Mouse (Mus musculus): ENCODE data around the gene Znrf4. TPM values are rescaled to one million over a fixed set of nuclear protein-coding genes. Genes with fewer than 3 reads are reported as not detected.

Znrf4 gene
- not detected in 2 replicates for polyA plus RNA-seq (2015; fragmentation: Nextera tagmentation; extraction: Ambion mirVana)

- peak within 1 kb of the TSS; percentile 33 for H3K9ac ChIP-seq (ENCODE audit: low read depth, low read length)
- H3K27me3 ChIP-seq (replicated peaks; ENCODE audit: control insufficient read depth, insufficient read depth, low read length) = peaks cover 24% of the 10 kb centered on the region
- no peaks in the 10 kb centered on the region for H3K36me3 ChIP-seq (ENCODE audit: control insufficient read depth, insufficient read depth, low read length)
- H3K4me2 ChIP-seq (ENCODE audit: low read length) = peak within 1 kb of the TSS; percentile 49
- 70% methylated on average over 22 of the region's 22 CpGs for WGBS
- H3K9me3 ChIP-seq (ENCODE audit: control insufficient read depth, low read length) = no peaks in the 10 kb centered on the region; the same call in 1 of the 2 replicates
- no peak within 1 kb of the TSS for H3K27ac ChIP-seq (ENCODE audit: low read depth, low read length)
- H3K4me1 ChIP-seq (ENCODE audit: control insufficient read depth, insufficient read depth, low read depth, low read length) = peaks cover 28% of the 10 kb centered on the region
- peak within 1 kb of the TSS; percentile 29 for H3K4me3 ChIP-seq (ENCODE audit: low read length)
- ATAC-seq = no peak
These were observed at the start of gene Znrf4 for GRCm38 (mm10) chr17:56512310-56512709. TSS of gene Znrf4 (minus strand) at chr17:56512431.

DNA sequence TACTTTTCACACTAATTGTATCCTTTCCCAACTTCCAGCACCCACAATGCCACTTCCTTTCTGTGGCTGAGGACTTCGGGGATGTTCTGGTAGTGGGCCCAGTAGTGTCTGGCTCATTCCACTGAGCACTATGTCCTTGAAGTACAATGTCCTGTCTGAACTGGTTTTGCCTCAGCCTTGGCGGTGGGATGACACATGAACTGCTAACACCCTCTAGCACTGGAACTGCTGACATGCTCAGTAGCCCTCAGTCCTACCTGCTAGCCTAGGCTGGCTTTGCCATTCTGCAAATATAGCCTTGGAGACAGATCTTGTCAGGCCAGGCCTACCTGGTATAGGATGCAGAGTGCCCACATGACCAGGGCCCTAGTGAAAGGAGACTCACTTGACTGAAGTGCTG lies 49.6 kb upstream of the Znrf4 start:
- Histone ChIP-seq H3K4me3 (ENCODE audit: low read length) (no peak overlapping the region), H3K4me2 (ENCODE audit: low read length) (no peak overlapping the region), H3K27ac (ENCODE audit: low read depth, low read length) (no peak overlapping the region), H3K9ac (ENCODE audit: low read depth, low read length) (no peak overlapping the region), H3K36me3 (ENCODE audit: control insufficient read depth, insufficient read depth, low read length) (peaks cover 52% of the 10 kb centered on the region), H3K27me3 (replicated peaks; ENCODE audit: control insufficient read depth, insufficient read depth, low read length) (no peaks in the 10 kb centered on the region), H3K4me1 (ENCODE audit: control insufficient read depth, insufficient read depth, low read depth, low read length) (no peaks in the 10 kb centered on the region), H3K9me3 (ENCODE audit: control insufficient read depth, low read length) (no peaks in the 10 kb centered on the region)
- no peak for ATAC-seq
- WGBS = 91% methylated on average over 2 of the region's 2 CpGs

- Histone ChIP-seq H3K4me1 (ENCODE audit: control insufficient read depth, insufficient read depth, low read depth, low read length) (no peaks in the 10 kb centered on the region), H3K4me2 (ENCODE audit: low read length) (no peak overlapping the region), H3K27ac (ENCODE audit: low read depth, low read length) (no peak overlapping the region), H3K27me3 (replicated peaks; ENCODE audit: control insufficient read depth, insufficient read depth, low read length) (no peaks in the 10 kb centered on the region), H3K9ac (ENCODE audit: low read depth, low read length) (no peak overlapping the region), H3K9me3 (ENCODE audit: control insufficient read depth, low read length) (no peaks in the 10 kb centered on the region), H3K4me3 (ENCODE audit: low read length) (no peak overlapping the region), H3K36me3 (ENCODE audit: control insufficient read depth, insufficient read depth, low read length) (peaks cover 36% of the 10 kb centered on the region)
- WGBS = 77% methylated on average over 1 of the region's 1 CpGs
- no peak for ATAC-seq
These were observed 47.9 kb upstream of the Znrf4 start for GRCm38 (mm10) chr17:56560131-56560530.

- Histone ChIP-seq H3K4me3 (ENCODE audit: low read length) (no peak overlapping the region), H3K27me3 (replicated peaks; ENCODE audit: control insufficient read depth, insufficient read depth, low read length) (no peaks in the 10 kb centered on the region), H3K9me3 (ENCODE audit: control insufficient read depth, low read length) (no peaks in the 10 kb centered on the region), H3K4me2 (ENCODE audit: low read length) (no peak overlapping the region), H3K36me3 (ENCODE audit: control insufficient read depth, insufficient read depth, low read length) (peaks cover 28% of the 10 kb centered on the region), H3K4me1 (ENCODE audit: control insufficient read depth, insufficient read depth, low read depth, low read length) (no peaks in the 10 kb centered on the region), H3K9ac (ENCODE audit: low read depth, low read length) (no peak overlapping the region), H3K27ac (ENCODE audit: low read depth, low read length) (no peak overlapping the region)
- ATAC-seq = no peak
- 80% methylated on average over 3 of the region's 3 CpGs for WGBS
These were observed 47.2 kb upstream of the Znrf4 start for GRCm38 (mm10) chr17:56559386-56559785.

- Histone ChIP-seq H3K9me3 (ENCODE audit: control insufficient read depth, low read length) (no peaks in the 10 kb centered on the region), H3K27me3 (replicated peaks; ENCODE audit: control insufficient read depth, insufficient read depth, low read length) (no peaks in the 10 kb centered on the region), H3K4me3 (ENCODE audit: low read length) (no peak overlapping the region), H3K4me2 (ENCODE audit: low read length) (no peak overlapping the region), H3K4me1 (ENCODE audit: control insufficient read depth, insufficient read depth, low read depth, low read length) (no peaks in the 10 kb centered on the region), H3K27ac (ENCODE audit: low read depth, low read length) (no peak overlapping the region), H3K9ac (ENCODE audit: low read depth, low read length) (no peak overlapping the region), H3K36me3 (ENCODE audit: control insufficient read depth, insufficient read depth, low read length) (peaks cover 20% of the 10 kb centered on the region)
- ATAC-seq = peak; percentile 76
- WGBS = 18% methylated on average over 3 of the region's 3 CpGs
These were observed 46.2 kb upstream of the Znrf4 start for GRCm38 (mm10) chr17:56558448-56558847.

- no peak for ATAC-seq
- 83% methylated on average over 20 of the region's 20 CpGs for WGBS
- Histone ChIP-seq H3K36me3 (ENCODE audit: control insufficient read depth, insufficient read depth, low read length) (no peaks in the 10 kb centered on the region), H3K4me3 (ENCODE audit: low read length) (no peak within 1 kb of the TSS), H3K9ac (ENCODE audit: low read depth, low read length) (no peak within 1 kb of the TSS), H3K4me1 (ENCODE audit: control insufficient read depth, insufficient read depth, low read depth, low read length) (peaks cover 13% of the 10 kb centered on the region), H3K4me2 (ENCODE audit: low read length) (no peak within 1 kb of the TSS), H3K27ac (ENCODE audit: low read depth, low read length) (no peak within 1 kb of the TSS), H3K9me3 (ENCODE audit: control insufficient read depth, low read length) (no peaks in the 10 kb centered on the region), H3K27me3 (replicated peaks; ENCODE audit: control insufficient read depth, insufficient read depth, low read length) (no peaks in the 10 kb centered on the region)
These were observed 41.9 kb upstream of the Znrf4 start, which contains the start of gene Gm20219 for GRCm38 (mm10) chr17:56554122-56554551. TSS of gene Gm20219 (minus strand) at chr17:56554387.

DNA sequence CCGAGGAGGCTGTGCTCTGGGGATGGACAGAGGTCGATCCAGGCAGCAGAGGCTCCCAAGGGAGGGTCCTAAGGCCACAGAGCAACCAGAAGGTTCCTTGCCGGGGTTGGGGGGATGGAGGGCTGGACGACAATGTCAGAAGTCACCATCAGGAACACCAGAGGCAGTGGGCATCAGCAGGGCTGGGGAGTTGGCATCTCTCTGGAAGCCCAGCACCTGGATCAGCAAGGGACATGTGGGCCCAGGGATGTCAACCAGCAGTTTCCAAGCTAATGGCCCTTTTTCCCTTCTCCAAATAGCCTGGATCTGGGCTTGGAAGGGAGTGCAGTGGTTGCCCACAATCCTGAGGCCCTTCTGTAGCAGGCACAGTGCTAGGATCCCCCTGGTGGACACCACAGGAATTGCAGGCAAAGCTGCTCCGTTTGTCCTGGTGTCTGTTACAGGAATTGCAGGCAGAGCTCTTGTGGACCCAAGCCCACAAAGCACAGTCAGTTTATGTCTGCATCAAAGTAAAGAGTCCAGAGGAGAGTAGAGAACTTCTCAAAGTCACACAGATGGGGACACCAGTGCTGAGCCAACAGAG lies 40.6 kb upstream of the Znrf4 start:
- WGBS = 42% methylated on average over 5 of the region's 5 CpGs
- no peak for ATAC-seq

DNA sequence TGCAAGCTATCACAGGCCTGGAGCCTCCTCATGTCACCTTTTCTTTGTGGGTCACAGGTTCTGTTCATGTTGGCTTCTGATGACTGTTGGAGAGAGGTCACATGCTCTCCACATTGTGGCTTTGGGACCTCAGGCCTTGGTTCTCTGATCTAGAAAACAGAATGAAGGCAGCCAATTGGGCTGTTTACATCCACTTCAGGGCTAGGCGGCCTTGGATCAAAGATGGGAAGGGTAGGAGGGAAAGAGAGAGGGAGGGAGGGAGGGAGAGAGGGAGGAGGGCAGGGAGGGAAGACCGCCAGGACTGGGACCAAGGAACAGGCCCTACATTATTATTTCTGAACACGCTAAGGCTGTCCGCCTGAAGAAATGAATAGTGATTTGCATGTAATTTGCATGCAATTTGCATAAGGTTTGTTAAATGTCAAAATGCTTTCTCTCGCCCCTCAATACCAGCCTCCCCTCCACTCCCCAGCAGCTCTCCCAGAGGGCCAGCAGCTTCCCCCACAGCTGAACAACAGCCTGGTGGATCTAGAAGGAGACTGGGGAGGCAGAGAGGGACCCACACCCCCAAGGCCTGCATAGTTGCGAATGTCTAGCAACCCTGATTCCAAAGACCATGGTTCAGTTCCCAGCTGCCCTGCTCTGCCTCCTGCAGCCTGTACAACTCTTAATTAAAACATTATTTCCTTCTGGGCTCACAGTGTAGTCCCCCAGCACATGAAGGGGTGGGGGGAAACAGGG lies 39.8 kb upstream of the Znrf4 start:
- Histone ChIP-seq H3K9ac (ENCODE audit: low read depth, low read length) (no peak overlapping the region), H3K4me1 (ENCODE audit: control insufficient read depth, insufficient read depth, low read depth, low read length) (peaks cover 20% of the 10 kb centered on the region), H3K4me2 (ENCODE audit: low read length) (no peak overlapping the region), H3K4me3 (ENCODE audit: low read length) (no peak overlapping the region), H3K9me3 (ENCODE audit: control insufficient read depth, low read length) (no peaks in the 10 kb centered on the region), H3K27me3 (replicated peaks; ENCODE audit: control insufficient read depth, insufficient read depth, low read length) (no peaks in the 10 kb centered on the region), H3K27ac (ENCODE audit: low read depth, low read length) (peak overlapping the region; percentile 45), H3K36me3 (ENCODE audit: control insufficient read depth, insufficient read depth, low read length) (no peaks in the 10 kb centered on the region)
- 26% methylated on average over 6 of the region's 6 CpGs for WGBS
- ATAC-seq = peak; percentile 84

More for the DNA sequence above, 40.6 kb upstream of the Znrf4 start:
- Histone ChIP-seq H3K4me1 (ENCODE audit: control insufficient read depth, insufficient read depth, low read depth, low read length) (peaks cover 15% of the 10 kb centered on the region), H3K9ac (ENCODE audit: low read depth, low read length) (0 out of 2 replicates have a peak overlapping the region, but pooled peaks have one; percentile 7), H3K27ac (ENCODE audit: low read depth, low read length) (peak overlapping the region; percentile 45), H3K27me3 (replicated peaks; ENCODE audit: control insufficient read depth, insufficient read depth, low read length) (no peaks in the 10 kb centered on the region), H3K9me3 (ENCODE audit: control insufficient read depth, low read length) (no peaks in the 10 kb centered on the region), H3K36me3 (ENCODE audit: control insufficient read depth, insufficient read depth, low read length) (no peaks in the 10 kb centered on the region), H3K4me3 (ENCODE audit: low read length) (no peak overlapping the region), H3K4me2 (ENCODE audit: low read length) (no peak overlapping the region)

DNA sequence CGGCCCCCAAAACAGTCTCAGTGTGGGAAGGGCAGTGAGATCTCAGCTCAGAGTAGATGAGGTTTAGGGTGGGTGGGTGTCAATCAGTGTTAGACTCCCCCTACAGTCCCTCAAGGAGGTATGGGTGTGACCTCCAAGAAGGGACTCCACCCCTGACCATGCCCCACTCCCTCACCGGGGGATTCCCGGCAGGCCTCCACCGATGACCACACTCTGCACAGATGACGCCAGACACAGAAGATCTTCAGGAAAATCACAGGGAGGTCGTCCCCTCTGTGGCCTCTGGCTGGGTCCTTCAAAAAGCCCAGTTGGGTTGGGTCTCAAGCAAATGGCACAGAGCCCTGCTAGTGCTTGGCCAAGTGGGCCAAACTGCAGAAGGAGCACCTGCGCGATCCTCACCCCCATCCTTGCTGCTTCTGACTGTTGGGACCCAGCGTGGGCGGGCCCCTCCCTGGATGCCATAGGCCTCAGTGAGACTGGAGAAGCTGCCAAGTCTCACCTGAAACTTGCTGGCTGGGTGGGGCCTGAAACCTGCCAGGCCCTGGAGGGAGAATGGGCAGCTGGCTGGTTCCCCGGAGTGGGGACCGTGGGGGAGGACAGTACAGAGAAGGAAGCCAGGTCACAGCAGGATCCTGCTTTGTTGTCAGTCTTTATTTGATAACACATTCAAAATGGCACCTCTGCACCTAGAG lies 38.7 kb upstream of the Znrf4 start:
- WGBS = 70% methylated on average over 12 of the region's 12 CpGs
- no peak overlapping the region for H3K4me3 ChIP-seq (ENCODE audit: low read length)

More for the DNA sequence above, 38.7 kb upstream of the Znrf4 start:
- Histone ChIP-seq H3K27me3 (replicated peaks; ENCODE audit: control insufficient read depth, insufficient read depth, low read length) (no peaks in the 10 kb centered on the region), H3K9me3 (ENCODE audit: control insufficient read depth, low read length) (no peaks in the 10 kb centered on the region), H3K9ac (ENCODE audit: low read depth, low read length) (no peak overlapping the region), H3K4me1 (ENCODE audit: control insufficient read depth, insufficient read depth, low read depth, low read length) (peaks cover 26% of the 10 kb centered on the region), H3K27ac (ENCODE audit: low read depth, low read length) (peak overlapping the region; percentile 45), H3K36me3 (ENCODE audit: control insufficient read depth, insufficient read depth, low read length) (no peaks in the 10 kb centered on the region), H3K4me2 (ENCODE audit: low read length) (no peak overlapping the region)
- no peak for ATAC-seq
